ENCODE assay signal across 7 mouse cellular contexts in the genomic region with DNA sequence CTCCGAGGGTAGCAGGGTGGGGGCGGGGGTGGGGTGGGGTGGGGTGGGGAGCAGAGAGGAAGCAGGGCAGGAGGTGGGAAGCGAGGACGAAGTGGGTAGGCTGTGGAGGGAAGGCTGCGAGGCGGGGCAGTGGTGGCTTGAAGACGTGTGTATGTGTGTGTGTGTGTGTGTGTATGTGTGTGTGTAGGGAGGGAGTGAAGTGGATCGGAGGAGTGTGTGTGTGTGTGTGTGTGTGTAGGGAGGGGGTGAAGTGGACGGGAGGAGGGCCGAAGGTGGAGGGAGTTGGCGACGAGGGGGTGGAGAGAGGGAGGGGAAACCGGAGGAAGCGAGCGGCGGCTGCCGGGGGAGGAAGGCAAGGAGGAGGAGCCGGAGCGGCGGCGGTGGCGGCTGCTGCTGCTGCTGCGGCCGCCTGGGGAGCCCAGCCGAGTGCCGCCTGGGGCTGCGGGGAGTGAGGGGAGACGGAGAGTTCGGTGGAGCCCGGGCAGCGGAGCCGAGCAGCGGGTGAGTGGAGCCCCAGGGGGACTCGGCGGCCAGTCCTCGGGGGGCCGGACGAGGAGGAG. TPM values are rescaled to one million over a fixed set of nuclear protein-coding genes. Genes with fewer than 3 reads are reported as not detected.
DNase-seq lines count a peak whose midpoint lies in the region; ATAC-seq and TF ChIP-seq lines count a peak whose summit lies in the region.

Tmem164 (plus strand) TSS at position 351 of the 560 bp plus-strand sequence.

- peaks cover 45% of the 10 kb centered on the region for H3K4me1 ChIP-seq in embryonic facial prominence, embryonic 10.5 days
- no peaks in the 10 kb centered on the region for H3K4me1 ChIP-seq in intestine, postnatal 0 days (replicated peaks; ENCODE audit: control insufficient read depth, insufficient read depth, low read length)
- H3K4me1 ChIP-seq in limb, embryonic 10.5 days = peaks cover 45% of the 10 kb centered on the region
- peaks cover 19% of the 10 kb centered on the region for H3K4me1 ChIP-seq in midbrain, embryonic 12.5 days

- peak within 1 kb of the TSS; percentile 94 for H3K27ac ChIP-seq in embryonic facial prominence, embryonic 10.5 days (replicated peaks)
- peak within 1 kb of the TSS; percentile 73 for H3K27ac ChIP-seq in intestine, postnatal 0 days (ENCODE audit: low read depth, low read length)
- H3K27ac ChIP-seq in limb, embryonic 10.5 days = peak within 1 kb of the TSS; percentile 94
- peak within 1 kb of the TSS; percentile 85 for H3K27ac ChIP-seq in midbrain, embryonic 12.5 days (replicated peaks)

- peaks cover 94% of the 10 kb centered on the region for H3K27me3 ChIP-seq in embryonic facial prominence, embryonic 10.5 days (replicated peaks; ENCODE audit: low read depth, poor library complexity, severe bottlenecking)
- H3K27me3 ChIP-seq in intestine, postnatal 0 days (replicated peaks; ENCODE audit: control insufficient read depth, insufficient read depth, low read length) = no peaks in the 10 kb centered on the region
- H3K27me3 ChIP-seq in limb, embryonic 10.5 days (ENCODE audit: low read depth, poor library complexity, severe bottlenecking) = peaks cover 98% of the 10 kb centered on the region
- peaks cover 58% of the 10 kb centered on the region for H3K27me3 ChIP-seq in midbrain, embryonic 12.5 days

- DNase-seq in adrenal gland, adult 8-10 months = peak; percentile 80
- peak; percentile 88 for DNase-seq in embryonic facial prominence, embryonic 10.5 days (ENCODE audit: low spot score)
- DNase-seq in gonadal fat pad, adult 2 months (ENCODE audit: low read depth) = no peak
- peak; percentile 82 for DNase-seq in limb, embryonic 10.5 days (ENCODE audit: low spot score)
- peak; percentile 62 for DNase-seq in spleen, adult 12 weeks (ENCODE audit: low spot score)

- H3K4me2 ChIP-seq in intestine, postnatal 0 days (replicated peaks; ENCODE audit: low read depth) = peak within 1 kb of the TSS; percentile 70
- H3K4me2 ChIP-seq in midbrain, embryonic 12.5 days (replicated peaks) = peak within 1 kb of the TSS; percentile 65

- peak within 1 kb of the TSS; percentile 49 for H3K9ac ChIP-seq in intestine, postnatal 0 days (ENCODE audit: low read depth, low read length)
- H3K9ac ChIP-seq in midbrain, embryonic 12.5 days (replicated peaks) = peak within 1 kb of the TSS; percentile 71

- no peak for TF ChIP-seq CTCF in intestine, postnatal 0 days (IDR thresholded peaks at IDR 0.05; ENCODE audit: low read depth)

- 11% methylated on average over 35 of the region's 38 CpGs for WGBS in embryonic facial prominence, embryonic 10.5 days
- 16% methylated on average over 14 of the region's 38 CpGs for WGBS in intestine, postnatal 0 days
- WGBS in limb, embryonic 10.5 days = 8% methylated on average over 24 of the region's 38 CpGs
- WGBS in midbrain, embryonic 12.5 days = 17% methylated on average over 18 of the region's 38 CpGs

- H3K36me3 ChIP-seq in embryonic facial prominence, embryonic 10.5 days (replicated peaks) = no peaks in the 10 kb centered on the region
- no peaks in the 10 kb centered on the region for H3K36me3 ChIP-seq in intestine, postnatal 0 days (ENCODE audit: control insufficient read depth, insufficient read depth)
- H3K36me3 ChIP-seq in limb, embryonic 10.5 days = peaks cover 2% of the 10 kb centered on the region; the same call in 1 of the 2 replicates
- no peaks in the 10 kb centered on the region for H3K36me3 ChIP-seq in midbrain, embryonic 12.5 days

- H3K9me3 ChIP-seq in embryonic facial prominence, embryonic 10.5 days = no peaks in the 10 kb centered on the region
- H3K9me3 ChIP-seq in intestine, postnatal 0 days (ENCODE audit: control insufficient read depth) = no peaks in the 10 kb centered on the region
- no peaks in the 10 kb centered on the region for H3K9me3 ChIP-seq in limb, embryonic 10.5 days (replicated peaks)
- H3K9me3 ChIP-seq in midbrain, embryonic 12.5 days = no peaks in the 10 kb centered on the region

- peak; percentile 84 for ATAC-seq in intestine, postnatal 0 days
- peak; percentile 85 for ATAC-seq in midbrain, embryonic 12.5 days (ENCODE audit: low FRiP score, low read depth)

- H3K4me3 ChIP-seq in embryonic facial prominence, embryonic 10.5 days = peak within 1 kb of the TSS; percentile 69
- peak within 1 kb of the TSS; percentile 56 for H3K4me3 ChIP-seq in intestine, postnatal 0 days (ENCODE audit: low read depth, low read length)
- H3K4me3 ChIP-seq in limb, embryonic 10.5 days = peak within 1 kb of the TSS; percentile 66
- peak within 1 kb of the TSS; percentile 68 for H3K4me3 ChIP-seq in midbrain, embryonic 12.5 days

RNA-seq across cellular contexts. Expression of gene Tmem164, which starts in this region (rescaled TPM):
- total RNA-seq in adrenal gland, adult 8-10 months (2022) = 10 to 100 TPM; 30.6 to 58.6 (median 43.1) TPM
- polyA plus RNA-seq in embryonic facial prominence, embryonic 10.5 days (2016; fragmentation: Nextera tagmentation; extraction: Ambion mirVana) = 72.9 and 77.6 TPM in 2 replicates
- 38.0 and 55.3 TPM in 2 replicates for polyA plus RNA-seq in gonadal fat pad, adult 2 months (2012; rRNA removed)
- polyA plus RNA-seq in intestine, postnatal 0 days (2015; fragmentation: Nextera tagmentation; extraction: Ambion mirVana) = 14.3 and 15.3 TPM in 2 replicates
- 73.8 and 79.2 TPM in 2 replicates for polyA plus RNA-seq in limb, embryonic 10.5 days (2016; fragmentation: Nextera tagmentation; extraction: Ambion mirVana)
- polyA plus RNA-seq in midbrain, embryonic 12.5 days (2016; fragmentation: Nextera tagmentation; extraction: Ambion mirVana) = 44.3 and 47.3 TPM in 2 replicates
